Mouse (Mus musculus) intestine, postnatal 0 days (tissue): ENCODE results near the gene Kctd19. TPM values are rescaled to one million over a fixed set of nuclear protein-coding genes. Genes with fewer than 3 reads are reported as not detected.

Source experiments
- ATAC-seq: fragments of 200-750 bp; cut with Nextera tagmentation; 2 replicates; pipeline ENCODE4 v1.8.0; 2017; ENCODE audit warnings: mild to moderate bottlenecking, moderate TSS enrichment, moderate library complexity
- H3K27ac ChIP-seq: fragments of 300-500 bp; sonication (generic); 2 replicates; pipeline ENCODE4 v1.5.1; 2014; ENCODE audit warnings: mild to moderate bottlenecking, low read depth, low read length, moderate library complexity
- H3K27me3 ChIP-seq: fragments of 300-500 bp; sonication (generic); replicated peaks from 2 replicates; pipeline ENCODE4 v1.6.1; 2014; ENCODE audit warnings: low read length, mixed read lengths; ENCODE audit not compliant: control insufficient read depth, insufficient read depth
- H3K36me3 ChIP-seq: fragments of 300-500 bp; sonication (generic); 2 replicates; pipeline ENCODE4 v1.6.1; 2014; ENCODE audit warnings: mild to moderate bottlenecking, moderate library complexity; ENCODE audit not compliant: control insufficient read depth, insufficient read depth
- H3K4me1 ChIP-seq: fragments of 300-500 bp; sonication (generic); replicated peaks from 2 replicates; pipeline ENCODE4 v1.6.1; 2014; ENCODE audit warnings: antibody characterized with exemption, low read length, mixed read lengths; ENCODE audit not compliant: control insufficient read depth, insufficient read depth
- H3K4me2 ChIP-seq: fragments of 300-500 bp; sonication (generic); replicated peaks from 2 replicates; pipeline ENCODE4 v1.6.1; 2014; ENCODE audit warnings: low read depth, mild to moderate bottlenecking, moderate library complexity
- H3K4me3 ChIP-seq: fragments of 300-500 bp; sonication (generic); 2 replicates; pipeline ENCODE4 v1.5.1; 2014; ENCODE audit warnings: low read depth, low read length
- H3K9ac ChIP-seq: fragments of 300-500 bp; sonication (generic); 2 replicates; pipeline ENCODE4 v1.6.1; 2014; ENCODE audit warnings: mild to moderate bottlenecking, low read depth, low read length
- H3K9me3 ChIP-seq: fragments of 300-500 bp; sonication (generic); 2 replicates; pipeline ENCODE4 v1.6.1; 2016; ENCODE audit warnings: mixed run types; ENCODE audit not compliant: control insufficient read depth
- CTCF ChIP-seq: sonication (generic); IDR thresholded peaks from 2 replicates; pipeline ENCODE4 v1.5.1; 2016; ENCODE audit warnings: low read depth, mild to moderate bottlenecking, control low read depth, antibody characterized with exemption, moderate library complexity
- WGBS: fragments of 180-500 bp; shearing (Covaris S2); extraction: QIAGEN DNeasy Blood & Tissue Kit; methylation state at CpG from one replicate; pipeline ENCODE4 v1.1.7; 2014; 5-methylcytosine and 5-hydroxymethylcytosine counted together
- polyA plus RNA-seq: library from polyadenylated mRNA; unstranded; fragments of >200 nt; fragmentation: Nextera tagmentation; extraction: Ambion mirVana; gene quantifications from 2 replicates; pipeline ENCODE4 v1.2.1, GENCODE M21; 2015

Kctd19 gene
- polyA plus RNA-seq, 1 experiment from 2014 or later, result 0.07 TPM

DNA sequence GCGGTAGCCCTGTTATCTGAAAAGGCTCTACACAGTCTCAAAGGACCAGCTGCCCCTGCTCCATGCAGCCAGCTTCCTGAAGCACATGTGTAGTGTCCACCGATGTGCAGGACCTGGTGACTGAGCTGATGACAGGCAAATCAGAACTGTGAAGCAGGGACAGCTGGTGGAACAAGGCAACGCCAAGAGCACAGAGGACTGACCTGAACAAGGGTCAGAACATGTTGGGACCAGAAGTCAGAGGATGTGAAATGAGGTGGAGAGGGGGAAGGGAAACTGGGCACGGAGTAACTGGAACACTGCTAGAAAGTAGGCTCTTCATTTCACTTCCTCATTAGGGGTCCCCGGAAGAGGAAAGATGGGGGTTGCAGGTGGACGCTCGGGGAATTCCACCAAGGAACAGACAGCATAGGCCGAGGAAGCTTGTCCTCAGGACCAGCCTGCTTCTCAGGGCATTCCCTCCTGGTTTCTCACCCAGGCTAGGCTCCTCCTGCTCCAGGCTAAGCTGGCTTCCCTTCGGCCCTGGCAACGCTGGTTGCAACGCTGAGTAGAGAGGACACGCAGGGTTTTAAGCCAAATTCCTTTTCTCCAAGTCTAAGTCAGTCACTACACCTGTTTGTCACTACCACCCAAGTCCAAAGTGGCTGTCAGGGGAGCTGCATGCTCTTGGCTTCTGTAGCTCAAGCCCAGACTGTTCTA lies 20.1 kb downstream of the Kctd19 start:
- Histone ChIP-seq H3K4me3 (no peak overlapping the region), H3K27me3 (no peaks in the 10 kb centered on the region), H3K36me3 (no peaks in the 10 kb centered on the region), H3K4me2 (no peak overlapping the region), H3K4me1 (no peaks in the 10 kb centered on the region), H3K9ac (no peak overlapping the region), H3K27ac (no peak overlapping the region), H3K9me3 (no peaks in the 10 kb centered on the region)
- no peak for TF ChIP-seq CTCF
- 85% methylated on average over 12 of the region's 12 CpGs for WGBS
- ATAC-seq, result no peak

DNA sequence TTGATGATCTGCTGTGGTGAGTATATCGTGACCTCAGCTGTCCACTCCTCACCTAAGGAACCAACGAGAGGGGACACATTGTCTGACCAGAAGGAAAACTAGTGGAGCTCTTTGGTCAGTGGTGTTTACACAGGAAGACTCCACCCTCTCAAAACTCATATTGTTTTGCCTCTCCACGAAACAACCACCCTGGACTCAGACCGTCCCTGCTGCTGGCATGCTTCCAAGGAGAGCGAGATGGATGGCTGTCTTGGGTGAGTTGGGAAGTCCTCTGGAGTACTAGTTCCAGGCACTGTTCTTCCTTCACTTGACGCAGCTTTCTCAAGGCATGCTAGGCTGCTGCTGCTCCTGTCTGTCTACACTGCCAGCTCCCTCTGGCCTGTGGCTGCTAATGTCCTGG lies 24.2 kb downstream of the Kctd19 start:
- ATAC-seq, result no peak
- Histone ChIP-seq H3K4me2 (no peak overlapping the region), H3K4me1 (no peaks in the 10 kb centered on the region), H3K9ac (no peak overlapping the region), H3K4me3 (no peak overlapping the region), H3K9me3 (no peaks in the 10 kb centered on the region), H3K27me3 (no peaks in the 10 kb centered on the region), H3K36me3 (no peaks in the 10 kb centered on the region), H3K27ac (no peak overlapping the region)
- 41% methylated on average over 6 of the region's 6 CpGs for WGBS
- no peak for TF ChIP-seq CTCF

- Histone ChIP-seq H3K9me3 (no peaks in the 10 kb centered on the region), H3K27ac (no peak overlapping the region), H3K36me3 (no peaks in the 10 kb centered on the region), H3K4me3 (no peak overlapping the region), H3K4me2 (no peak overlapping the region), H3K4me1 (no peaks in the 10 kb centered on the region), H3K27me3 (no peaks in the 10 kb centered on the region), H3K9ac (no peak overlapping the region)
- no peak for TF ChIP-seq CTCF
- 39% methylated on average over 1 of the region's 1 CpGs for WGBS
- no peak for ATAC-seq
These were observed 26.2 kb downstream of the Kctd19 start for GRCm38 (mm10) chr8:105387151-105387550.

DNA sequence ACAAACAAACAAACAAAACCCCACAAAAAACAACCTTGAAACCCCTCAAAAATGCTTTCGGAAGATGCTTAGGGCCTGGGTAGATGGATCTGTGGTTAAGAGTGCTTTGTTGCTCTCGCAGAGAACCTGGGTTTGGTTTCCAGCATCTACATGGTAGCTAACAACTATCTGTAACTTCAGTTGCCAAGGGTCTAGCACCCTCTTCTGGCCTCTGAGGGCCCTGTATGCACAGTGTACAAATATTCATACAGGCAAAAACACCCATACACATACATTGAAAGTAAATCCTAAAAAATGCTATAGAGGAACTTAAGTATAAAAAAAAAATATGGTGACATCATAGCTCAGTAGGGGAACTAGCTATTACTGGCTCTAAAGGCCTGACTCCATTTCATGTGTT lies 29.2 kb downstream of the Kctd19 start:
- no peak overlapping the region for H3K4me2 ChIP-seq
- H3K27me3 ChIP-seq, result no peaks in the 10 kb centered on the region
- H3K4me3 ChIP-seq, result no peak overlapping the region
- no peaks in the 10 kb centered on the region for H3K4me1 ChIP-seq
- H3K36me3 ChIP-seq, result no peaks in the 10 kb centered on the region
- 95% methylated on average over 2 of the region's 2 CpGs for WGBS
- no peak overlapping the region for H3K27ac ChIP-seq
- no peaks in the 10 kb centered on the region for H3K9me3 ChIP-seq
- H3K9ac ChIP-seq, result no peak overlapping the region
- TF ChIP-seq CTCF, result peak; percentile 35
- ATAC-seq, result no peak

- Histone ChIP-seq H3K27ac (no peak overlapping the region), H3K4me3 (no peak overlapping the region), H3K36me3 (no peaks in the 10 kb centered on the region), H3K4me2 (no peak overlapping the region), H3K27me3 (no peaks in the 10 kb centered on the region), H3K9ac (no peak overlapping the region), H3K4me1 (no peaks in the 10 kb centered on the region), H3K9me3 (no peaks in the 10 kb centered on the region)
- TF ChIP-seq CTCF, result no peak
- ATAC-seq, result no peak
- WGBS, result 83% methylated on average over 12 of the region's 12 CpGs
These were observed 33.0 kb downstream of the Kctd19 start for GRCm38 (mm10) chr8:105380308-105380707.

- no peak overlapping the region for H3K4me2 ChIP-seq
- no peak for TF ChIP-seq CTCF
- no peaks in the 10 kb centered on the region for H3K36me3 ChIP-seq
- H3K27me3 ChIP-seq, result no peaks in the 10 kb centered on the region
- no peaks in the 10 kb centered on the region for H3K4me1 ChIP-seq
- H3K9ac ChIP-seq, result no peak overlapping the region
- H3K4me3 ChIP-seq, result no peak overlapping the region
- H3K9me3 ChIP-seq, result no peaks in the 10 kb centered on the region
- WGBS, result 50% methylated on average over 19 of the region's 19 CpGs
- no peak overlapping the region for H3K27ac ChIP-seq
- ATAC-seq, result no peak
These were observed 34.6 kb downstream of the Kctd19 start for GRCm38 (mm10) chr8:105378673-105379072.
